Mouse (Mus musculus): Measurements from ENCODE around the gene Adh4. TPM values are rescaled to one million over a fixed set of nuclear protein-coding genes. Genes with fewer than 3 reads are reported as not detected.

Gene Adh4
- polyA plus RNA-seq, 1 experiment from 2014 or later, result not detected

Other genes with a start within 250 kb of the Adh4 start
- 0.10 TPM in 1 of 2 replicates, not detected in the other for gene 4930579F01Rik, start 221.6 kb upstream of the Adh4 start, polyA plus RNA-seq (2015; fragmentation: Nextera tagmentation; extraction: Ambion mirVana)
- gene Adh7, start 197.7 kb upstream of the Adh4 start, polyA plus RNA-seq (2015; fragmentation: Nextera tagmentation; extraction: Ambion mirVana), result 0.71 and 1.1 TPM in 2 replicates
- gene Adh1, start 154.5 kb upstream of the Adh4 start, polyA plus RNA-seq (2015; fragmentation: Nextera tagmentation; extraction: Ambion mirVana), result 0.65 and 1.4 TPM in 2 replicates
- gene Adh6a, start 102.2 kb upstream of the Adh4 start, polyA plus RNA-seq (2015; fragmentation: Nextera tagmentation; extraction: Ambion mirVana), result not detected in 2 replicates
- 0.10 and 0.22 TPM in 2 replicates for gene Adh6b, start 73.7 kb upstream of the Adh4 start, polyA plus RNA-seq (2015; fragmentation: Nextera tagmentation; extraction: Ambion mirVana)
- 230 TPM in 2 replicates for gene Adh5, start 27.6 kb downstream of the Adh4 start, polyA plus RNA-seq (2015; fragmentation: Nextera tagmentation; extraction: Ambion mirVana)
- 47.7 and 49.9 TPM in 2 replicates for gene Metap1, start 74.0 kb downstream of the Adh4 start, polyA plus RNA-seq (2015; fragmentation: Nextera tagmentation; extraction: Ambion mirVana)
- 317 and 323 TPM in 2 replicates for gene Eif4e, start 110.7 kb downstream of the Adh4 start, polyA plus RNA-seq (2015; fragmentation: Nextera tagmentation; extraction: Ambion mirVana)